Mouse (Mus musculus): ENCODE results near the gene Epn1.

DNA sequence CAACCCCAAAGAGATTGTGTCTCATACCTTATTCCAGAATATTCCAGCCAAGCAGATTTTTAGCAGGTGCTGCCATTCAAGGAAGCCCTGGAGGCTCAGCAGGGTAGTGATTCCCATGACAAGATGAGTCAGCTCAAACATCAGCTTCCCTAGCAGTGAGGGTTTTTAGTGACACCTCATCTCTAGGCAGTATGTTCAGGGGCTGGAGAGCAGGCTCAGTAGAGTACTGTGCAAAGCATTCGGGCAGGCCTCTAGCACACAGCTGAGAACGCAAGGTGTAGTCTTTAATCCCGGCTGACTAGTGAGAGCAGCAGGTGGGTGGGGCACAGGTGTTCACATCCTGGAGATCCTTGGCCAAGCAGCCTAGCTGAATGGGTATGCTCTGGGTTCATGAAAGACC, 19.8 kb downstream of the Epn1 start:
- no peak for TF ChIP-seq GATA1 (IDR thresholded peaks at IDR 0.05; ENCODE audit: borderline replicate concordance, low read length)
- TF ChIP-seq FLI1 (IDR thresholded peaks at IDR 0.05; ENCODE audit: low read length) = no peak

Data from megakaryocyte, embryonic 14.5 days (primary cell).